Mouse (Mus musculus): Measurements from ENCODE around the gene Gm11549. TPM values are rescaled to one million over a fixed set of nuclear protein-coding genes. Genes with fewer than 3 reads are reported as not detected.

The Gm11549 gene
- polyA plus RNA-seq, 1 experiment from 2014 or later, result 1.3 TPM

DNA sequence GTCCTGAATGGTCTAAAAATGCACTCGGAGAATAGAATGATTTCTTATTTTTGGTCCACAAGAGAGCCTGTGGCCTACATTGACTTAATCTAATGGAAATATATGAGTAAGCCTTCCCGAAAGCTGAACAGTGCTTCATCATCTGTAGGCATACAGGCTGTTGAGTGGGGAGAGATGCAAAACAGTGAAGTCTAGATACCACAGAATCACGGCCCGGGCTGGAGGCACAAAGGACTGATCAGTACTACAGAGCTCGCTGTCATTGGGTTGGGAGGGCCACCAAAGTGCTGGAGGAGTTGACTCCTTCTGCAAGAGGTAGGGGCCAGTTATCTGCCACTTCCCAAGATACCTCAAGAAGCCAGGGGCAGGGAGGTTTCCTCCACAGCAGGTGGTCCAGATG is 9.2 kb upstream of the Gm11549 start:
- no peaks in the 10 kb centered on the region for H3K36me3 ChIP-seq (ENCODE audit: control insufficient read depth, insufficient read depth, low read length)
- no peak for DNase-seq (ENCODE audit: low spot score, missing footprints)
- WGBS, result 68% methylated on average over 5 of the region's 5 CpGs
- H3K27ac ChIP-seq (ENCODE audit: low read depth, low read length), result no peak overlapping the region
- H3K27me3 ChIP-seq (ENCODE audit: control insufficient read depth, insufficient read depth, low read length), result no peaks in the 10 kb centered on the region
- H3K9me3 ChIP-seq (ENCODE audit: control insufficient read depth, low read length), result no peaks in the 10 kb centered on the region
- no peak overlapping the region for H3K4me3 ChIP-seq (ENCODE audit: low read depth, low read length)
- no peak overlapping the region for H3K9ac ChIP-seq (ENCODE audit: low read length)
- H3K4me1 ChIP-seq (ENCODE audit: control insufficient read depth, insufficient read depth, low read length), result no peaks in the 10 kb centered on the region
- H3K4me2 ChIP-seq, result no peak overlapping the region
- ATAC-seq (ENCODE audit: low FRiP score), result no peak

DNA sequence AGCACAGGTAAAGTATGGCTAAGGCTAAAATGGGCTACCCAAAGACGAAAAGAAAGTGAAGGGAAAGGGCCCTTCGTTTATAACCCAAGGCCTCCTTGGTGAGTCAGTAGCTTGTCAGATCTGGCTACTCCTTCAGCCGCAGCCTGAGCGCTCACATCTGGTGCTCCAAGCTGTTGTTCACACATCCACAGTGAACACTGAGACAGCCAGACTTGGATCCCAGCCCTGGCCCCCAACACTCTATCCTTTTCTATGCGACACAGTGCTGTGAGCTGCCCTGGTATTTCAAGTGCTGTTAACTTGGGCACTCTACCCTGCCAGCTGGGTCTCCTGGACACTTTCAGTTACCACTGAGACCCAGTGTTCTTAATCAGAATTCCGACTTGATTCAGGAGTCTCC is 8.7 kb upstream of the Gm11549 start:
- WGBS, result 88% methylated on average over 6 of the region's 6 CpGs
- Histone ChIP-seq H3K4me1 (ENCODE audit: control insufficient read depth, insufficient read depth, low read length) (no peaks in the 10 kb centered on the region), H3K4me2 (no peak overlapping the region), H3K4me3 (ENCODE audit: low read depth, low read length) (no peak overlapping the region), H3K9ac (ENCODE audit: low read length) (no peak overlapping the region), H3K36me3 (ENCODE audit: control insufficient read depth, insufficient read depth, low read length) (no peaks in the 10 kb centered on the region), H3K27me3 (ENCODE audit: control insufficient read depth, insufficient read depth, low read length) (no peaks in the 10 kb centered on the region), H3K27ac (ENCODE audit: low read depth, low read length) (no peak overlapping the region), H3K9me3 (ENCODE audit: control insufficient read depth, low read length) (no peaks in the 10 kb centered on the region)
- ATAC-seq (ENCODE audit: low FRiP score) (no peak), DNase-seq (ENCODE audit: low spot score, missing footprints) (no peak)

DNA sequence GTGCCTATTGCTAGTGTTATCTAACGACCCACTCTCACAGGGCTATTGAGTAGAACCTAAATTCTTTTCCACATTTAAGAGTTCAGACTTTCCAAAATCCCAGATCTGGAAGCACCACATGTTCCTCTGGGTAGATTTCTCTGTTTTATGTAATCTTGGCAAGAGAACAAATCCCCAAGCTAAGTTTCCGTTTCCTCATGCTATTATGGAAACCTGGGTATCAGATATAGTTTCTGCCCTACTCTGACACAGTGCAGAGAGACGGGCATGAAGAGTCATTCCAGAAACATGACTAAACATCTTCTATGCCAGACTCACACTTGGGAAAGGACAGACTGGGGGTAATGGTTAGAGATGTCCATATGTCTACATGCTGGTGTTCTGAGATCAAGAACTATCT is 2.9 kb upstream of the Gm11549 start:
- Histone ChIP-seq H3K36me3 (ENCODE audit: control insufficient read depth, insufficient read depth, low read length) (no peaks in the 10 kb centered on the region), H3K9ac (ENCODE audit: low read length) (no peak overlapping the region), H3K27me3 (ENCODE audit: control insufficient read depth, insufficient read depth, low read length) (peaks cover 10% of the 10 kb centered on the region), H3K9me3 (ENCODE audit: control insufficient read depth, low read length) (no peaks in the 10 kb centered on the region), H3K27ac (ENCODE audit: low read depth, low read length) (no peak overlapping the region), H3K4me2 (no peak overlapping the region), H3K4me1 (ENCODE audit: control insufficient read depth, insufficient read depth, low read length) (peaks cover 4% of the 10 kb centered on the region), H3K4me3 (ENCODE audit: low read depth, low read length) (no peak overlapping the region)
- no peak for DNase-seq (ENCODE audit: low spot score, missing footprints)
- WGBS, result 91% methylated on average over 3 of the region's 3 CpGs
- ATAC-seq (ENCODE audit: low FRiP score), result no peak

DNA sequence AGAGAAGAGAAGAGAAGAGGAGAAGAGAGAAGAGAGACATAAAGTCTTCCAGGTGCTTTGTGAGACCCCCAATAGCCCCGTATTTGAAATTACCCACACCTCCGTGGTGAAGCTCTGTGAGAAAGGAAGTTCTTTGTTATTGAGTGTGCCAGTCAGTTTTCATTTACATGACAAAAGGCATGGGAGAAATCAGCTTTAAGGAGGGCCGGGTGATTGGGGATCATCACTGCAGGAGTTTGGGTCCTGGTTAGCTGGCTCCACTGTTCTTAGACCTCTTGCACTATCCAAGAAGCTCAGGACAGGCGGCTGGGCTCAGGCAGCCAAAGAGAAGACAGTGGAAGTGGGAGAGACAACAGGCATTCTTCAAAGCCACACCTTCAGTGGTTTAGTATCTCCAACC is 524 bp upstream of the Gm11549 start:
- H3K4me3 ChIP-seq (ENCODE audit: low read depth, low read length), result peak overlapping the region; percentile 55; the same call in 1 of the 2 replicates
- no peaks in the 10 kb centered on the region for H3K9me3 ChIP-seq (ENCODE audit: control insufficient read depth, low read length)
- DNase-seq (ENCODE audit: low spot score, missing footprints) (peak; percentile 90), ATAC-seq (ENCODE audit: low FRiP score) (no peak)
- peaks cover 4% of the 10 kb centered on the region for H3K4me1 ChIP-seq (ENCODE audit: control insufficient read depth, insufficient read depth, low read length)
- no peaks in the 10 kb centered on the region for H3K36me3 ChIP-seq (ENCODE audit: control insufficient read depth, insufficient read depth, low read length)
- H3K27ac ChIP-seq (ENCODE audit: low read depth, low read length), result no peak overlapping the region
- no peak overlapping the region for H3K9ac ChIP-seq (ENCODE audit: low read length)
- H3K27me3 ChIP-seq (ENCODE audit: control insufficient read depth, insufficient read depth, low read length), result peaks cover 10% of the 10 kb centered on the region
- WGBS, result 0% methylated on average over 4 of the region's 4 CpGs
- H3K4me2 ChIP-seq, result peak overlapping the region; percentile 98; the same call in 1 of the 2 replicates

DNA sequence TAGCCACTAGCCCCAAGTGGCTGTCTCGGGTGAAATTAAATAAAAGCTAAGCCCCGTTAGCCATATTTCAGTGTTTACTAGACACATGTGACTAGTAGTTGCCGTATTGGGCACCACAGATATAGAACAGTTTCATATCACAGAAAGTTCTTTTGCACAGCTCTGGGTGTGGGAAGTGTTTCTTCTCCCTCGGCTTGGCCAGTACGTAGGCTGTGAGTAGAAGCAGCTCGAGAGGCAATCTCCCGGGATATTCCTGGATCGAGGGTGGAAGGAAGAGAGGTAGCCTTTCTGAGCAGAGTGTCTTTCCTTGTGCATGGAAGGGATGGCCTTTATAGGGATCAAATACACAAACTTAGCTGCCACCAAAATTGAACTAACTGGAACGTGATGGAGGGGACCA is 5.4 kb downstream of the Gm11549 start:
- WGBS, result 90% methylated on average over 9 of the region's 9 CpGs
- Histone ChIP-seq H3K4me2 (no peak overlapping the region), H3K36me3 (ENCODE audit: control insufficient read depth, insufficient read depth, low read length) (no peaks in the 10 kb centered on the region), H3K27ac (ENCODE audit: low read depth, low read length) (no peak overlapping the region), H3K9ac (ENCODE audit: low read length) (no peak overlapping the region), H3K27me3 (ENCODE audit: control insufficient read depth, insufficient read depth, low read length) (peaks cover 10% of the 10 kb centered on the region), H3K4me1 (ENCODE audit: control insufficient read depth, insufficient read depth, low read length) (no peaks in the 10 kb centered on the region; the same call in 1 of the 2 replicates), H3K9me3 (ENCODE audit: control insufficient read depth, low read length) (no peaks in the 10 kb centered on the region), H3K4me3 (ENCODE audit: low read depth, low read length) (no peak overlapping the region)
- ATAC-seq (ENCODE audit: low FRiP score) (no peak), DNase-seq (ENCODE audit: low spot score, missing footprints) (no peak)

DNA sequence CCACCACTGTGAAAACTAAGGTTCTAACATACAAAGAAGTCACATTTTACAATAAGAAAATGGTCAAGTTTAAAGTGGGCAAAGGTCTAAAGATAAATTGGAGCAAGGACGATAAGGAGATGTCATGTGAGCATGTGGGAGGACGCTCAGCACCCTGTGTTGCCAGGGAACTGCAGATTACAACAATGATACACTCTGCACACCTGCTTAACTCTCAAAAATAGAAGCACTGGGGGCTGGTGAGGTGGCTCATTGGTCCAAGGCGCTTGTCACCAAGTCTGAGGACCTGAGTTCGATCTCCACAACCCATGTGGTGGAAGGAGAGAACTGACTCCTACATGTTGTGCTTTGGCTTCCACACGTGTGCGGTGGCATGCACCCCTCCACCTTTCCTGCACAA is 10.1 kb downstream of the Gm11549 start:
- no peak overlapping the region for H3K4me2 ChIP-seq
- H3K4me3 ChIP-seq (ENCODE audit: low read depth, low read length), result no peak overlapping the region
- ATAC-seq (ENCODE audit: low FRiP score), result no peak
- H3K27me3 ChIP-seq (ENCODE audit: control insufficient read depth, insufficient read depth, low read length), result no peaks in the 10 kb centered on the region
- no peaks in the 10 kb centered on the region for H3K9me3 ChIP-seq (ENCODE audit: control insufficient read depth, low read length)
- no peak overlapping the region for H3K27ac ChIP-seq (ENCODE audit: low read depth, low read length)
- H3K9ac ChIP-seq (ENCODE audit: low read length), result no peak overlapping the region
- no peaks in the 10 kb centered on the region for H3K36me3 ChIP-seq (ENCODE audit: control insufficient read depth, insufficient read depth, low read length)
- WGBS, result 91% methylated on average over 6 of the region's 6 CpGs
- no peaks in the 10 kb centered on the region for H3K4me1 ChIP-seq (ENCODE audit: control insufficient read depth, insufficient read depth, low read length)
- no peak for DNase-seq (ENCODE audit: low spot score, missing footprints)

DNA sequence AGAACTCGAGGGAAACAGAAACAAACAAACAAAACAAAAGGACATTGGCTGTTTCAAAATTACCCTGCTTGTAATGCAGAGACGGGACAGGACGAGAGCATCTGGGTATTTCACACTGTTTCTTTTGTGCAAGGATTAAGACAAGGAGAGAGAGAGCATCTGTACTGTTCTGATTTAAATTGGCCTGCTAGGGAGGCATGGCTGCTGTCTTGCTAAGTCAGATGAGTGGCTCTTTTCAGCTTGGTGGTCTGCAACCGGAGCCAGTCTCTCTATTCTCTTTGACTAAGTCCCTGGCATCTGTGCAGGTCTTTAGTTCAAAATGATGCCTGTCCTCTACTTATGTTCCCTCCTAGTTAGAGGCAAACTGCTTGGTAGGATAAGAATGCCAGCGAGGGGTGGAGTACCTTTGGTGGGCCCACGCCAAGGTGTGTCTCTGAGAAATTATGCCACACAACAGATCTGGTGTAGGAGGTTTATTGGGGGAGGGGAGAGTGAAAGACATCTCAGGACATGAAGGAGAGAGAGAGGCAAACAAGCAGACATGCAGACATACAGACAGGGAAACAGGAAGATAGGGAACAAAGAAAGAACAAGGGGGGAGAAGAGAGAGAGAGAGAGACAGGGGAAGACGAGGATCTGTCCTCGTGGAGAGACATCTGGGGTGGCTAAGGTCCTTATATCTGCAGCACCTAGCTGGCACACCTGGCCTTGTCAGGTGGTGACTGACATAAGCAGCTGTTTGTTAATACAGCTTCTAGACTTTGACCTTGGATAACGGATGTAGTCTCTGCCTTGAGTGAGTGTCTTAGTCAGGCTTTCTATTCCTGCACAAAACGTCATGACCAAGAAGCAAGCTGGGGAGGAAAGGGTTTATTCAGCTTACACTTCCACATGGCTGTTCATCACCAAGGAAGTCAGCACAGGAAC is 15.5 kb downstream of the Gm11549 start:
- Histone ChIP-seq H3K27ac (ENCODE audit: low read depth, low read length) (peak overlapping the region; percentile 36; the same call in 1 of the 2 replicates), H3K36me3 (ENCODE audit: control insufficient read depth, insufficient read depth, low read length) (no peaks in the 10 kb centered on the region), H3K4me2 (no peak overlapping the region), H3K4me1 (ENCODE audit: control insufficient read depth, insufficient read depth, low read length) (peaks cover 3% of the 10 kb centered on the region; the same call in 1 of the 2 replicates), H3K4me3 (ENCODE audit: low read depth, low read length) (no peak overlapping the region), H3K9me3 (ENCODE audit: control insufficient read depth, low read length) (no peaks in the 10 kb centered on the region), H3K9ac (ENCODE audit: low read length) (no peak overlapping the region), H3K27me3 (ENCODE audit: control insufficient read depth, insufficient read depth, low read length) (no peaks in the 10 kb centered on the region)
- 47% methylated on average over 10 of the region's 10 CpGs for WGBS
- DNase-seq (ENCODE audit: low spot score, missing footprints) (peak; percentile 86), ATAC-seq (ENCODE audit: low FRiP score) (peak; percentile 70)

DNA sequence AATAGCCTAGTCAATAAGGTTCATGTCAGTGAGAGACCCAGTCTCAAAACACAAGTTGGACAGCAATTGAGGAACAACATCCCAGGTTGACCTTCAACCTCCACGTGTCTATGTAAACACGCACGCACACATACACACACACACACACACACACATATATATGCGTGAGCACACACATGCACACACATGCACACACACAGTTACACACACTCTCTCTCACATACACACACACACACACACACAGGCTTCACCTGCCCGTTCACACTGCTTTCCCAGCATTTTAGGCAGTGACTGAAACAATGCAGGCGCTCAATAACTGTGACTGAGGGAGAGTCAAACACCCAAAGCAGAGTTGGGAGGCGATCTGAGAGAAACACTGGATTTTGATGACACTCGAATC is 16.3 kb downstream of the Gm11549 start:
- Histone ChIP-seq H3K4me3 (ENCODE audit: low read depth, low read length) (no peak overlapping the region), H3K27me3 (ENCODE audit: control insufficient read depth, insufficient read depth, low read length) (no peaks in the 10 kb centered on the region), H3K4me1 (ENCODE audit: control insufficient read depth, insufficient read depth, low read length) (peaks cover 3% of the 10 kb centered on the region; the same call in 1 of the 2 replicates), H3K9ac (ENCODE audit: low read length) (no peak overlapping the region), H3K4me2 (no peak overlapping the region), H3K9me3 (ENCODE audit: control insufficient read depth, low read length) (no peaks in the 10 kb centered on the region), H3K27ac (ENCODE audit: low read depth, low read length) (no peak overlapping the region), H3K36me3 (ENCODE audit: control insufficient read depth, insufficient read depth, low read length) (no peaks in the 10 kb centered on the region)
- peak; percentile 67 for ATAC-seq (ENCODE audit: low FRiP score)
- DNase-seq (ENCODE audit: low spot score, missing footprints), result no peak
- WGBS, result 77% methylated on average over 8 of the region's 8 CpGs

DNA sequence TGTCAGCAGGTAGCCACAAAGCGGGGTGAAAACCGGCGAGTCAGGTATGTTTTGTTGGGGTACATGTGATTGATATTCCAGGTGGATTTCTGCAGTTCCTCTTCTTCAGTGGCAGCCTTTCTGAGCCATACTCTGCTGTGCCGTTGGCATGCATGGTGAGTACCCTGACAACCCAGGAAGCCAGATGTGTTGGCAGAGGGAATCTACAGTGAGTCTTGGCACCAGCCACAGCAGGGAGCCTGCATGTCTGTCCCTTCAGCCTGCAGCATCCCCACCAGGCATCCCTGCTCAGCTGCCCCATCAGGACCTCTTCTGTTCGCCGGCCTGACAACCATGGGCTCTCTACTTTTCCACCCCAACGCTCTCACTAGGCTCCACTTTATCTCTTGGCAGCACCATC is 20.1 kb downstream of the Gm11549 start:
- ATAC-seq (ENCODE audit: low FRiP score) (no peak), DNase-seq (ENCODE audit: low spot score, missing footprints) (no peak)
- Histone ChIP-seq H3K9ac (ENCODE audit: low read length) (no peak overlapping the region), H3K4me1 (ENCODE audit: control insufficient read depth, insufficient read depth, low read length) (peaks cover 3% of the 10 kb centered on the region; the same call in 1 of the 2 replicates), H3K27me3 (ENCODE audit: control insufficient read depth, insufficient read depth, low read length) (no peaks in the 10 kb centered on the region), H3K27ac (ENCODE audit: low read depth, low read length) (no peak overlapping the region), H3K4me3 (ENCODE audit: low read depth, low read length) (no peak overlapping the region), H3K36me3 (ENCODE audit: control insufficient read depth, insufficient read depth, low read length) (no peaks in the 10 kb centered on the region), H3K9me3 (ENCODE audit: control insufficient read depth, low read length) (no peaks in the 10 kb centered on the region), H3K4me2 (no peak overlapping the region)
- 81% methylated on average over 7 of the region's 7 CpGs for WGBS
